Mouse (Mus musculus) megakaryocyte-erythroid progenitor cell, adult 5 weeks (primary cell): Measurements from ENCODE around the gene Hpcal1. TPM values are rescaled to one million over a fixed set of nuclear protein-coding genes. Genes with fewer than 3 reads are reported as not detected.

Experiments used
- polyA plus RNA-seq: library from polyadenylated mRNA; stranded (reverse); fragments of >175 nt; gene quantifications from 2 replicates; pipeline ENCODE4 v1.2.3, GENCODE M21; 2012

Gene Hpcal1
- polyA plus RNA-seq, result 19.6 and 23.7 TPM in 2 replicates

DNA sequence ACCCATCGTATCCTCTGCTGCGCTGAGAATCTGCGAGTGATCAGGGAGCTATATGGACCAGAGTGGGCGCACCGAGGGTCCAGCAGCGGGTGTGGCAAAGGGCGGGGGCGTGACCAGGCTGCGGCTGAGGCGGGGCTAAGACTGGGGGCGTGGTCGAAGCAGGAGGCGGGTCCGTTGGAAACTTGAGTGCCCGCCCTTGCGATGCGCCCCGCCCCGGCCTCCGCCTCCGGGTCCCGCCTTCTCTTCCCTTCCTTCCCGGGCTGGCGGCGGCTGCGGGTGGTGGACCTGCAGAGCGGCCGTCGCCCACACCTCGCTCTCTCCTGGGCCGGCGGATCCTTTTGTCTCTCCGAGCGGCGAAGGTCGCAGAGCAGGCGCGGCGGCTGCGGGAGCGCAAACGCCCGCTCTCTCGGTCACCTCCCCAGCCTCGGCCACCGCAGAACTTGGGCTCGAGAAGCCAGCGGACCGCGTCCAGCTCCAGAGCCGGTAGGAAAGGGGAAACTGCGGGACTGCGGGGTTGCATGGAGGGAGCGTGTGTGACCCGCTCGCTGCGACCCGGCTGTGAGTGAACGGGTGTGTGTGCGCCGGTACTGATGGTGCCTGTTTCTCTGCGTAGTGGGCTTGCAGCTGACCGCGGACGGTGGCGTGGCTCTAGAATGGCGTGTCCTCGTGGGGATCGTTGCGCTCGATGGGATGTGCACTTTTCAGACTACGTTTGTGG is at the start of gene Hpcal1:
TSS of gene Hpcal1 (plus strand) at position 293 of the 718 bp plus-strand sequence.

Other genes starting within 250 kb of the Hpcal1 start
- gene Odc1, start 146.1 kb upstream of the Hpcal1 start, polyA plus RNA-seq, result 82.7 and 89.3 TPM in 2 replicates